Mouse (Mus musculus) heart, embryonic 11.5 days (tissue): Measurements from ENCODE around the gene Myh7. TPM values are rescaled to one million over a fixed set of nuclear protein-coding genes. Genes with fewer than 3 reads are reported as not detected.

Experiments used
- ATAC-seq: fragments of 200-750 bp; cut with Nextera tagmentation; replicated peaks from 2 replicates; pipeline ENCODE4 v1.8.0; 2017; ENCODE audit warnings: moderate library complexity; ENCODE audit not compliant: insufficient number of reproducible peaks, low FRiP score, low TSS enrichment
- H3K27ac ChIP-seq: fragments of 300-500 bp; sonication (generic); 2 replicates; pipeline ENCODE4 v1.5.1; 2014; ENCODE audit warnings: mild to moderate bottlenecking, low read depth, low read length
- H3K27me3 ChIP-seq: fragments of 300-500 bp; sonication (generic); 2 replicates; pipeline ENCODE4 v1.6.1; 2014; ENCODE audit warnings: mild to moderate bottlenecking, low read length, mixed read lengths; ENCODE audit not compliant: control insufficient read depth, insufficient read depth
- H3K36me3 ChIP-seq: fragments of 300-500 bp; sonication (generic); 2 replicates; pipeline ENCODE4 v1.6.1; 2014; ENCODE audit warnings: mild to moderate bottlenecking, low read length, moderate library complexity, mixed read lengths; ENCODE audit not compliant: control insufficient read depth, insufficient read depth
- H3K4me1 ChIP-seq: fragments of 300-500 bp; sonication (generic); 2 replicates; pipeline ENCODE4 v1.6.1; 2014; ENCODE audit warnings: low read length; ENCODE audit not compliant: control insufficient read depth, insufficient read depth
- H3K4me2 ChIP-seq: fragments of 300-500 bp; sonication (generic); 2 replicates; pipeline ENCODE4 v1.6.1; 2014; ENCODE audit warnings: mild to moderate bottlenecking, moderate library complexity
- H3K4me3 ChIP-seq: fragments of 300-500 bp; sonication (generic); 2 replicates; pipeline ENCODE4 v1.5.1; 2014; ENCODE audit warnings: low read depth, low read length
- H3K9ac ChIP-seq: fragments of 300-500 bp; sonication (generic); 2 replicates; pipeline ENCODE4 v1.6.1; 2014; ENCODE audit warnings: mild to moderate bottlenecking, low read depth, low read length, moderate library complexity
- H3K9me3 ChIP-seq: fragments of 300-500 bp; sonication (generic); replicated peaks from 2 replicates; pipeline ENCODE4 v1.6.1; 2016; ENCODE audit warnings: low read length; ENCODE audit not compliant: control insufficient read depth
- WGBS: fragments of 180-500 bp; shearing (Covaris S2); extraction: QIAGEN DNeasy Blood & Tissue Kit; methylation state at CpG from one replicate; pipeline ENCODE4 v1.1.7; 2014; ENCODE audit not compliant: insufficient replicate concordance; 5-methylcytosine and 5-hydroxymethylcytosine counted together
- polyA plus RNA-seq: library from polyadenylated mRNA; unstranded; fragments of >200 nt; fragmentation: Nextera tagmentation; extraction: Ambion mirVana; gene quantifications from 2 replicates; pipeline ENCODE4 v1.2.1, GENCODE M21; 2014

Myh7 gene
- polyA plus RNA-seq, 1 experiment from 2014 or later: 3,446 TPM

- WGBS: 77% methylated on average over 8 of the region's 8 CpGs
- peaks cover 13% of the 10 kb centered on the region for H3K4me1 ChIP-seq
- ATAC-seq: no peak
- no peak overlapping the region for H3K4me3 ChIP-seq
- no peaks in the 10 kb centered on the region for H3K9me3 ChIP-seq
- H3K9ac ChIP-seq: no peak overlapping the region
- no peaks in the 10 kb centered on the region for H3K36me3 ChIP-seq
- H3K27ac ChIP-seq: peak overlapping the region; percentile 2
- H3K4me2 ChIP-seq: no peak overlapping the region
- H3K27me3 ChIP-seq: no peaks in the 10 kb centered on the region
Measured at GRCm38 (mm10) chr14:55008417-55008816, 14.0 kb upstream of the Myh7 start.

- H3K27ac ChIP-seq: no peak overlapping the region
- H3K9me3 ChIP-seq: no peaks in the 10 kb centered on the region
- H3K4me1 ChIP-seq: peaks cover 24% of the 10 kb centered on the region
- H3K9ac ChIP-seq: no peak overlapping the region
- 79% methylated on average over 9 of the region's 9 CpGs for WGBS
- H3K36me3 ChIP-seq: no peaks in the 10 kb centered on the region
- no peaks in the 10 kb centered on the region for H3K27me3 ChIP-seq
- H3K4me2 ChIP-seq: no peak overlapping the region
- ATAC-seq: no peak
- H3K4me3 ChIP-seq: no peak overlapping the region
Measured at GRCm38 (mm10) chr14:55007120-55007908, 12.9 kb upstream of the Myh7 start.

DNA sequence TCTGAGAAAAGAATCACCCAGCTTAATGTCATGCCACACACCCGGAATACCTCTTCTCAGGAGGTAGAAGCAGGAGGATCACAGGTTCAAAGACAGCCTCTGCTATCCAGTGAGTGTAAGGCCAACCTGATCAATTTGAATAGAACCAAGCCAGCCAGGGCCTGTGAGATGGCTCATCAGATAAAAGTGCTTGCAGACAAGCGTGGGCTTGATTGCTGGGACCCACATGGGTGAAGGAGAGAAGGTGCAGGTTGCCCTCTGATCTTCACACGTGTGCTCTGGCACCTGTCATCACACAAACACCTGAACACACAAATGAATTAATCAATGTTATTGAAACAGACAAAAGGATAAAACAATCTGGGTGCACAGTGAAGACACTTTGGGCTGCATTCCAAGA lies 12.1 kb upstream of the Myh7 start:
- Histone ChIP-seq H3K36me3 (no peaks in the 10 kb centered on the region), H3K27ac (no peak overlapping the region), H3K9ac (no peak overlapping the region), H3K4me2 (no peak overlapping the region), H3K4me3 (no peak overlapping the region), H3K27me3 (no peaks in the 10 kb centered on the region), H3K4me1 (peaks cover 29% of the 10 kb centered on the region), H3K9me3 (no peaks in the 10 kb centered on the region)
- WGBS: 60% methylated on average over 3 of the region's 3 CpGs
- no peak for ATAC-seq

GRCm38 (mm10) chr14:55005967-55006366 lies 11.5 kb upstream of the Myh7 start:
- no peak overlapping the region for H3K4me2 ChIP-seq
- H3K9ac ChIP-seq: no peak overlapping the region
- H3K27ac ChIP-seq: peak overlapping the region; percentile 100
- H3K4me1 ChIP-seq: peaks cover 29% of the 10 kb centered on the region
- H3K27me3 ChIP-seq: no peaks in the 10 kb centered on the region
- no peak overlapping the region for H3K4me3 ChIP-seq
- H3K36me3 ChIP-seq: no peaks in the 10 kb centered on the region
- H3K9me3 ChIP-seq: no peaks in the 10 kb centered on the region
- ATAC-seq: no peak
- 77% methylated on average over 8 of the region's 8 CpGs for WGBS

- H3K4me3 ChIP-seq: no peak overlapping the region
- no peak for ATAC-seq
Measured at GRCm38 (mm10) chr14:55005506-55005905, 11.1 kb upstream of the Myh7 start.

GRCm38 (mm10) chr14:55003878-55004855 lies 9.7 kb upstream of the Myh7 start:
- H3K9me3 ChIP-seq: no peaks in the 10 kb centered on the region
- peak overlapping the region; percentile 60 for H3K4me2 ChIP-seq
- no peaks in the 10 kb centered on the region for H3K36me3 ChIP-seq
- H3K27ac ChIP-seq: peak overlapping the region; percentile 100
- H3K27me3 ChIP-seq: no peaks in the 10 kb centered on the region
- H3K4me3 ChIP-seq: peak overlapping the region; percentile 30; the same call in 1 of the 2 replicates
- peak; percentile 71 for ATAC-seq
- peaks cover 32% of the 10 kb centered on the region for H3K4me1 ChIP-seq
- WGBS: 27% methylated on average over 18 of the region's 18 CpGs
- H3K9ac ChIP-seq: peak overlapping the region; percentile 74

More at GRCm38 (mm10) chr14:55005506-55005905, 11.1 kb upstream of the Myh7 start:
- H3K9me3 ChIP-seq: no peaks in the 10 kb centered on the region
- WGBS: 50% methylated on average over 2 of the region's 2 CpGs
- peak overlapping the region; percentile 100 for H3K27ac ChIP-seq
- no peaks in the 10 kb centered on the region for H3K27me3 ChIP-seq
- H3K9ac ChIP-seq: peak overlapping the region; percentile 60
- H3K36me3 ChIP-seq: no peaks in the 10 kb centered on the region
- H3K4me1 ChIP-seq: peaks cover 32% of the 10 kb centered on the region
- H3K4me2 ChIP-seq: peak overlapping the region; percentile 60; the same call in 1 of the 2 replicates

GRCm38 (mm10) chr14:55002687-55003120 lies 8.3 kb upstream of the Myh7 start:
- Histone ChIP-seq H3K9ac (peak overlapping the region; percentile 74), H3K27me3 (no peaks in the 10 kb centered on the region), H3K4me3 (no peak overlapping the region), H3K36me3 (no peaks in the 10 kb centered on the region), H3K27ac (peak overlapping the region; percentile 100), H3K4me2 (peak overlapping the region; percentile 46), H3K4me1 (peaks cover 35% of the 10 kb centered on the region), H3K9me3 (no peaks in the 10 kb centered on the region)
- ATAC-seq: no peak
- WGBS: 36% methylated on average over 7 of the region's 7 CpGs

DNA sequence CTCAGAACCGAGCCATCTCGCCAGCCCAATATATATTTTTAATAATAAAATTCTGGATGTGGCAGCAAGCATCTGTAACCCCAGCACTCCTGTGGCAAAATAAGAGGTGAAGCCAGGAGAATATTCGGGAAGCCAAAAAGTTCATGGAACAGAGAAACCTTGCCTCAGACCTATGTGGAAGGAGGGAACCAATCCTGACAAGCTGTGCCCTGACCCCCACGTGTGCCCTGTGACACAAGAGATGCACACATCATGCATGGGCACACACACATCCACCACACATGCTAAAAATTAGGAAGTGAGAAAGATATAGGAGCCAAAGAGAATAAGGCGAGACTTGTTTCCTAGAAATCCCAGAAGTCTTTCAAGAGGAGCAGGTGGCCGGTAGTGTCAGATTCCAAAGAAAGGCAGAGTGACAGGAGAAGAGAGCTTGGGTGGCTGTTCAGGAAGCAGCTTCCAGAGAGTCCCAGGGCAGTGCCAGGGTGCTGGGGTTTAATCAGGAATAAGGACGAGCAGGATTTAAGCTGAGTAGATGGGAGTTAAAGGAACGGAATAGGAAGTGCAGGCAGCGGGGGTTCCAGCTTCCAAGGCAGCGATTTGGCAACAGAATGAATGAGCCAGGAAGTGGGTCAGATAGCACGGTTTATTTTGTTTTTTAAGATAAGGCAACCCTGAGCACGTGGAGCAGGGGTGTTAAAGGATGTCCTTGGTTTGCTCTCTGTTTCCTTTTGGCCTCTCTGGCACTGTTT lies 7.7 kb upstream of the Myh7 start:
- H3K36me3 ChIP-seq: no peaks in the 10 kb centered on the region
- 28% methylated on average over 12 of the region's 12 CpGs for WGBS
- H3K9ac ChIP-seq: peak overlapping the region; percentile 1
- peak overlapping the region; percentile 100 for H3K27ac ChIP-seq
- ATAC-seq: no peak
- peak overlapping the region; percentile 46 for H3K4me2 ChIP-seq
- H3K9me3 ChIP-seq: no peaks in the 10 kb centered on the region
- no peaks in the 10 kb centered on the region; the same call in 1 of the 2 replicates for H3K27me3 ChIP-seq
- H3K4me1 ChIP-seq: peaks cover 35% of the 10 kb centered on the region
- no peak overlapping the region for H3K4me3 ChIP-seq
